In the genomic region with DNA sequence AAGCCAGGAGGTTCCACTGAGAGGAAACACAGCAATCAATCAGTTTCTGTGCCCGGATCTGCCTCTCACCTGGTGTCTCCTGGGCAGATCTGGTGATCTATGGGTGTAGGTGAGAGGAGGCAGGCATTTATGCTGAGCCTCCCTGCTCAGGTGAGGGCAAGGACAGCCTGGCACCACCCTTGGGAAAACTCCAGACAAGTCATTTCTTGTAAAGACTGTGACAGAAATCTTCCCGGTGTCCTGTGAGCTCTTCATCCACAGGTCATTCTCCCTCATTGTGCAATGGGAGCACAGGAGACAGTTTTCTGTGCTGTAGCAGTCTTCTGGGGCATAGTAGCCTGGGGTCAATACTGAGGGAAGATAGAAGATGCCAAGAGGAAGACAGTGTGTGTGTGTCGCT, we compare ENCODE assay signal across 27 mouse cellular contexts. TPM values are rescaled to one million over a fixed set of nuclear protein-coding genes. Genes with fewer than 3 reads are reported as not detected.
"Had no signal": no experiment of that assay in that cellular context is flagged by ENCODE, and none has a peak within 500 bp of the region (broad histone marks: within the 10 kb centered on the region; RNA-seq: fewer than 3 reads in every experiment).

Saa1 (minus strand) TSS at position 101 of the 400 bp plus-strand sequence.

RNA-seq across cellular contexts. Expression of gene Saa1, which starts in this region (rescaled TPM):
- total RNA-seq: heart, postnatal 10 days; heart, postnatal 14 days; heart, postnatal 25 days; heart, postnatal 36 days; heart, postnatal 4 days; hematopoietic stem cell, adult 5-6 weeks; hindbrain, postnatal 0 days; layer of hippocampus, adult 18-20 months; layer of hippocampus, adult 2 months; layer of hippocampus, adult 8-10 months; layer of hippocampus, postnatal 10 days; layer of hippocampus, postnatal 14 days; layer of hippocampus, postnatal 25 days; layer of hippocampus, postnatal 36 days; left cerebral cortex, adult 18-20 months; left cerebral cortex, adult 2 months had no signal
- polyA plus RNA-seq: heart, embryonic 12.5 days; heart, embryonic 13.5 days; heart, embryonic 14.5 days; heart, embryonic 15.5 days; heart, postnatal 0 days; hindbrain, embryonic 11.5 days; hindbrain, embryonic 13.5 days; hindbrain, embryonic 14.5 days; hindbrain, embryonic 15.5 days; inflammation-experienced regulatory T-cells, adult 6 months; kidney, adult 2 months had no signal
